Comparison of ENCODE assay signal across 8 mouse cellular contexts in the genomic region with DNA sequence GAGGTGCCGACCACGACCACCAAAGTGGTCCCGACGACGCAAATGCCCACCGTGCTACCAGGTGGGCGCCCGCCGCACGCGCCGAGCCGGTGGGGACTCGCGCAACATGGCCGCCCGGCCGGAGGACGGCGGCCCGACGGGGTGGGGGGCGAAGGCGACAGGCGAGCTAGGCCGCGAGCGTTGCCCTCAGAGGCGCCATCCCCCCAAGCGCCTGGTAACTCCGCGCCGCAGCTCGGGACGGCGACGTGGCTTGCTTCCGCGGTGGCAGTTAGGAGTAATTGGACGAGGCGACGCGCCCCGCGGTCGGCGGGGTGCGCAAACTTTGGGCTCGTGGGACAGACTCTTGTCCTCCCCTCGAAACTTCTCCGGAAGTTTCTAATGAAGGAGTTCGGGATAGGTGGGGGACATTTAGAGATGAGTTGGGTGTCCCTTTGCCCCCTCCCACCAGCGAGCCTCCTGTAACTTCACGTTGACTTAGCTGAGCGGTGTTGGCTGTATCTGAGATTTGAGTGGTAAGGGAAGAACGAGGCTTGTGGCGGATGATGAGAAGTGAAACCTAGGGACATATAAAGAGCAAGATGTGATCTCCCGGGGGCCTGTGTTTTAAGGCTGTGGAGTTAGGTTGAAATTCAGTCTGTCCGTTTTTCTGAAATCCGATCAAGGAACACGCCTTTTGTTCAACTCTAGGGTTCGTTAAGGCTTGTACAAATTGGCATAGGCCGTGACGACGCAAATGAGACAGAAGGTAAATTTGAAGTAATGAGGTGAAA. TPM values are rescaled to one million over a fixed set of nuclear protein-coding genes. Genes with fewer than 3 reads are reported as not detected.
DNase-seq lines count a peak whose midpoint lies in the region; ATAC-seq lines count a peak whose summit lies in the region.

No protein-coding gene starts in this region.

- 0 out of 2 replicates have a peak, but pooled peaks cover 7% of the 10 kb centered on the region for H3K4me1 ChIP-seq in intestine, embryonic 15.5 days (replicated peaks)
- H3K4me1 ChIP-seq in stomach, embryonic 15.5 days, result peaks cover 9% of the 10 kb centered on the region

- peak overlapping the region; percentile 73 for H3K4me2 ChIP-seq in intestine, embryonic 15.5 days (replicated peaks)
- H3K4me2 ChIP-seq in stomach, embryonic 15.5 days, result peak overlapping the region; percentile 89

- DNase-seq in heart, adult 18-20 months, result peak; percentile 65 to 78
- no peak for DNase-seq in heart, postnatal 25 days (ENCODE audit: low spot score)
- DNase-seq in c-Kit-positive CD71-positive TER-119-positive erythroid progenitor cells, embryonic 14.5 days (ENCODE audit: low spot score), result peak; percentile 57
- peak; percentile 30 to 41 for DNase-seq in frontal cortex, postnatal 36 days (ENCODE audit: low spot score in 2 of 2)
- DNase-seq in left cerebral cortex, postnatal 4 days, result peak; percentile 55
- DNase-seq in mesoderm, embryonic 11.5 days (ENCODE audit: low read depth, low spot score), result peak; percentile 59

- H3K9ac ChIP-seq in intestine, embryonic 15.5 days, result peak overlapping the region; percentile 94
- peak overlapping the region; percentile 92 for H3K9ac ChIP-seq in stomach, embryonic 15.5 days

- H3K27me3 ChIP-seq in intestine, embryonic 15.5 days (replicated peaks), result no peaks in the 10 kb centered on the region
- no peaks in the 10 kb centered on the region for H3K27me3 ChIP-seq in stomach, embryonic 15.5 days (replicated peaks)

- intact Hi-C loops in heart, postnatal 25 days (cut with DNase I), result loop anchor here (2.0 to 10.0 kb wide), 3 partner anchors 82 to 285 kb away; partner anchors contain the start of genes Cep57l1 and Sesn1
- intact Hi-C loops in left cerebral cortex, postnatal 4 days (cut with DNase I), result loop anchor here (2.0 to 10.0 kb wide), 2 partner anchors 161 to 775 kb away; no protein-coding TSS in a partner anchor

- peak; percentile 64 for ATAC-seq in intestine, embryonic 15.5 days
- peak; percentile 36 for ATAC-seq in stomach, embryonic 15.5 days (ENCODE audit: insufficient read depth, low FRiP score, low read depth)

- no peaks in the 10 kb centered on the region for H3K9me3 ChIP-seq in intestine, embryonic 15.5 days
- H3K9me3 ChIP-seq in stomach, embryonic 15.5 days, result no peaks in the 10 kb centered on the region

- under 1% methylated on average over 64 of the region's 65 CpGs for WGBS in intestine, embryonic 15.5 days
- WGBS in stomach, embryonic 15.5 days, result under 1% methylated on average over 65 of the region's 65 CpGs

- H3K4me3 ChIP-seq in intestine, embryonic 15.5 days (replicated peaks), result peak overlapping the region; percentile 96
- H3K4me3 ChIP-seq in stomach, embryonic 15.5 days (replicated peaks), result peak overlapping the region; percentile 80

- peak overlapping the region; percentile 94 for H3K27ac ChIP-seq in intestine, embryonic 15.5 days
- H3K27ac ChIP-seq in stomach, embryonic 15.5 days, result peak overlapping the region; percentile 97

- peaks cover 4% of the 10 kb centered on the region; the same call in 1 of the 2 replicates for H3K36me3 ChIP-seq in intestine, embryonic 15.5 days
- H3K36me3 ChIP-seq in stomach, embryonic 15.5 days, result peaks cover 2% of the 10 kb centered on the region; the same call in 1 of the 2 replicates

RNA-seq across cellular contexts. Expression of gene Cd164, which starts 0.6 kb away (rescaled TPM):
- 100 to 1,000 TPM; 131 to 151 TPM for total RNA-seq in heart, adult 18-20 months (2021)
- 100 to 1,000 TPM; 126 to 148 TPM for total RNA-seq in heart, postnatal 25 days (2021)
- 166 and 185 TPM in 2 replicates for polyA plus RNA-seq in intestine, embryonic 15.5 days (2015; fragmentation: Nextera tagmentation; extraction: Ambion mirVana)
- total RNA-seq in left cerebral cortex, postnatal 4 days (2021), result 10 to 100 TPM; 39.9 to 43.4 TPM
- polyA plus RNA-seq in stomach, embryonic 15.5 days (2015; fragmentation: Nextera tagmentation; extraction: Ambion mirVana), result 155 and 178 TPM in 2 replicates

RNA-seq across cellular contexts. Expression of gene Ppil6, which starts 29.6 kb away (rescaled TPM):
- 1 to 10 TPM in 1 of 2 experiments, under 1 TPM in 1; 0.74 to 1.9 TPM for total RNA-seq in heart, adult 18-20 months (2021)
- total RNA-seq in heart, postnatal 25 days (2021), result 1 to 10 TPM; 1.4 to 1.5 TPM
- 0.57 and 0.63 TPM in 2 replicates for polyA plus RNA-seq in intestine, embryonic 15.5 days (2015; fragmentation: Nextera tagmentation; extraction: Ambion mirVana)
- 1 to 10 TPM; 4.6 to 4.9 TPM for total RNA-seq in left cerebral cortex, postnatal 4 days (2021)
- 0.85 and 0.95 TPM in 2 replicates for polyA plus RNA-seq in stomach, embryonic 15.5 days (2015; fragmentation: Nextera tagmentation; extraction: Ambion mirVana)

RNA-seq across cellular contexts. Expression of gene Smpd2, which starts 29.7 kb away (rescaled TPM):
- total RNA-seq in heart, adult 18-20 months (2021), result 10 to 100 TPM; 32.6 to 33.6 TPM
- 10 to 100 TPM; 38.3 to 38.6 TPM for total RNA-seq in heart, postnatal 25 days (2021)
- 50.2 and 56.2 TPM in 2 replicates for polyA plus RNA-seq in intestine, embryonic 15.5 days (2015; fragmentation: Nextera tagmentation; extraction: Ambion mirVana)
- total RNA-seq in left cerebral cortex, postnatal 4 days (2021), result 10 to 100 TPM; 20.1 to 21.9 TPM
- polyA plus RNA-seq in stomach, embryonic 15.5 days (2015; fragmentation: Nextera tagmentation; extraction: Ambion mirVana), result 47.2 and 56.5 TPM in 2 replicates

RNA-seq across cellular contexts. Expression of gene Mical1, which starts 43.7 kb away (rescaled TPM):
- 10 to 100 TPM in 1 of 2 experiments, 1 to 10 TPM in 1; 9.5 to 13.1 TPM for total RNA-seq in heart, adult 18-20 months (2021)
- 10 to 100 TPM; 11.5 to 15.6 TPM for total RNA-seq in heart, postnatal 25 days (2021)
- 25.0 and 26.6 TPM in 2 replicates for polyA plus RNA-seq in intestine, embryonic 15.5 days (2015; fragmentation: Nextera tagmentation; extraction: Ambion mirVana)
- 10 to 100 TPM; 75.8 to 82.1 TPM for total RNA-seq in left cerebral cortex, postnatal 4 days (2021)
- polyA plus RNA-seq in stomach, embryonic 15.5 days (2015; fragmentation: Nextera tagmentation; extraction: Ambion mirVana), result 27.8 and 33.3 TPM in 2 replicates
